Mouse (Mus musculus): ENCODE results near the gene H1f0.

The H1f0 gene

DNA sequence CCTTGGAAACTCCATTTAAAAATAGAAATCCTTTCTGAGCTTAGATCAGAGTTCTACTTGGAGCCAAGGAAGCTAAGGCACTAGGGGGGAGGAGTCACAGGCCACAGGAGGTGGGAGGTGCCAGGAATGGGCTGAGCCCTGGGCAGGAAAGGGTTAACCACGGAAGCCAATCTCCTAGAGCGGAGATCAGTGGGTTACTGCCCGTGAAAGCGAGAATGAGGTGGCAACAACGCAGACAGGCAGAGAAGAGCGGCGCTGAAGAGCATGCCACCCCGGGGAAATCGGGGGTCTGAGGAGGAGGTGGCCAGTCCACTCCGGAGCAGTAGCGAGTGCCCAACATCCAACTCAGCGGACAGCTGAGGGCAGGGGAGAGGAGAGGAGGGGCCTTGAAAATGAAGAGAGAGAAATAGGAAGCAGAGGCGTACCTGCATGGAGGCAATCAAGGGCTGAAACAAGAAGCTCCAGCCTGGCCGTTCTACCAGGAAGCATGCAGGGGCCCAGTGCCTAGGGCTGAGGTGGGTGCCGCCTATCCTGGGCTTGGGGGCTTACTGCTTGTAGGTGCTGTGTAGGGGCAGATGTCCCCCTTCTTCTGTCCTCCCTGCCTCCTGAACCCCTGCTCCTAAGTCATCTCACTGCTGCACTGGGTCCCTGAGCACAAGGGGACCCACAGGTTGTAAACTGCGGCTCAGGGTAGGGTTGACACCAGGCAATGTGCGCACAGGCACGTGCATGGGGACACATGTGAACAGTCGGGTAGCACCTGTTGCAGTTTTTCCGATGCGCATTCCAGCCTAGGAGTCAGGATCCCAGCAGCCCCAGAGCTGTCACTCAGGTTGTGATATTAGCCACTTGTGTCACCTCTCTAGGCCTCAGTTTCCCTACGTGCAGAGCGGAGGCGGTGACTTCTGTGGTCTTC is 12.5 kb downstream of the H1f0 start:
- no peak for DNase-seq

DNA sequence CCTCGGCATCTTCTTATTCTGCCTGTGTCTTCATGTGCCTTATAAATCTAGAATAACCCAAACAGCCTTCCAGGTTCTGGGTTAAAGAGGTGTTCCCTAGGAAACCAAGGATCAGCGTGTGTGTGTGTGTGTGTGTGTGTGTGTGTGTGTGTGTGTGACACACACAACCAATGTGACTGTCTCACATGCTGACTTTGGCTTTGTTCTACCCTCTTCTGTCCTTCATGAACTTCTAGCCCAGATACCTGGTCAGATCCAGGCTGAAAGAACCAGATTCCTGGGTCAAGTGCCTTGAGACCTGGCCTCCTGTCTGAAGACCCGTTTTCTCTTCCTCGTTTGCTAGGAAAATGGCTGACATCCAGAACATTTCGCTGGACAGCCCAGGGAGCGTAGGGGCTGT is 13.3 kb downstream of the H1f0 start, which contains the start of gene Galr3:
Gene Galr3, plus strand, starts transcription at position 301 of the 400 bp plus-strand sequence.
- DNase-seq = no peak

DNA sequence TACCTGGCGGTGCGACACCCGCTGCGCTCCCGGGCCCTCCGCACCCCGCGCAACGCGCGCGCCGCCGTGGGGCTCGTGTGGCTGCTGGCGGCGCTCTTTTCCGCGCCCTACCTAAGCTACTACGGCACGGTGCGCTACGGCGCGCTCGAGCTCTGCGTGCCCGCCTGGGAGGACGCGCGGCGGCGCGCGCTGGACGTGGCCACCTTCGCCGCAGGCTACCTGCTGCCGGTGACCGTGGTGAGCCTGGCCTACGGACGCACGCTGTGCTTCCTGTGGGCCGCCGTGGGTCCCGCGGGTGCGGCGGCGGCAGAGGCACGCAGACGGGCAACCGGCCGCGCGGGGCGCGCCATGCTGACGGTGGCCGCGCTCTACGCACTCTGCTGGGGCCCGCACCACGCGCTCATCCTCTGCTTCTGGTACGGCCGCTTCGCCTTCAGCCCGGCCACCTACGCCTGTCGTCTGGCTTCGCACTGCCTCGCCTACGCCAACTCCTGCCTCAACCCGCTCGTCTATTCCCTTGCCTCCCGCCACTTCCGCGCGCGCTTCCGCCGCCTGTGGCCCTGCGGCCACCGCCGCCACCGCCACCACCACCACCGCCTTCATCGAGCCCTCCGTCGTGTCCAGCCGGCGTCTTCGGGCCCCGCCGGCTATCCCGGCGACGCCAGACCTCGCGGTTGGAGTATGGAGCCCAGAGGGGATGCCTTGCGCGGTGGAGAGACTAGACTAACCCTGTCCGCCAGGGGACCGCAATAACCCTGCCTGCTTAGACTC is 14.7 kb downstream of the H1f0 start:
- no peak for DNase-seq

DNA sequence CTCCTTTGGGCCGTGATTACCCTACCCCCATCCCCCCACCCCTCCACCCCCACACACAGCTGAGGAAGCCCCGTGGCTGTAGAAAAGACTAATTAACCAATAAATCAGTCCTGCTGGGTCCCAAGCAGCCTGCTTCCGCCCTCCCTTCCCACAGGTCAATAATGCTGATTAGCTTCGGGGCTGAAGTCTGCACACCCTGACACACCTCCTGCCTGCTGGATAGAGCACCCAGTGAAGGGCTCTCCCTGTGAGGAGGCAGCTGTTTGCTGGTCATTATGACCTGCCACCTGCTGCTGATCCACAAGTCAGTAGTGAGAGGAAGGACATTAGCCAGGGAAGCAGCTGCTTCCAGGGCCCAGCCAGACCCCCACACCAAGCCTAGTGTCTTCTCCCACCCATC is 16.6 kb downstream of the H1f0 start:
- no peak for DNase-seq

DNA sequence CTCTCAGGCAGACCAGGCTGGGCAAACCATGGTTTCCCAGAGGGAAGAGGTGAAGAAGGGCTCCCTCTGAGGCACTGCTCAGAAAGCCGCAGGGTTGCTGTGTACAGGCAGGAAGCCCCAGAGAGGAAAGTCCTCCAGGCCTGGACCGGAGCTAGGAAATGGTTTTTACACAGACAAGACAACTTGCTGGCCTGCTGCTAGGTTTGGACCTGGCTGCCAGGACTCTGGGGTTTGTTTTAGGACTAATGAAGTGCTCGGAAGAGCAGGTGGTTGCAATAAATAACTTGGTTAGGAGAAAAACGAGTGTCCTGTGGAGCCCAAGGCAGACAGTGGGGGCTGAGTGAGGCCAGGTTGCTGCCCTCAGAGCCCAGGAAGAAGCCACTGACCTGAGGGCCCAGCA is 19.9 kb downstream of the H1f0 start:
- no peak for DNase-seq

DNA sequence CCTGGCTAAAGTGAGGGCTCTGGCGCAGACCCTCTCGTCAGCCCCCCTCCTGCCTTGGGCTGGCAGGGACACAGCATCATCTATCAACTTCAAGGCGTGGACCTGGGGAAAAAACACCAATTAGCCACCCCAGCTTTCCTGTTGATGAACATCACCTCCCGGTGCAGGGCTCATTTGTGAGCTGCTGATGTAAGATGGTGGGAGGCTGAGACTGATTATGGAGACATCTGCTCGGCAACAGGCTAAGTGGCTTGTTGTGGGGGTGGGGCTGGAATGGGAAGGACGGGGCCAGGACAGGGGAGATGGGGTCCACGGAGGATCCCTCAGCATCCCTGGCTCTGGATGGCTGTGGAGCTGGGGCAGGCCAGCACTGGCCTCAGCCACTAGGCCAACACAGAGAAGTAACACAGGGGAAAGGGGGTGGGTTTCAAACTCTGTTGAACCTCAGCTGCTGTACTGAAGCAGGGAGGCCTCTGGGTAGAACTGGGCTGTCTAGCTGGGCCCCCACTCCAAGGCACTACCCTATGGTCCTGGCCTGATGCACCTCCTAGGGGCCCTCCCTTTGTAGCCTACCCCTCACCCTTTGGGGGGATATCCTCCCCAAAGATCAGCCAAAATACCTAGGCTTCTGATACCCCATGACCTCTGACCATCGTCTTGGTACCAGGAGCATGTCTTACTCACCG is 22.1 kb downstream of the H1f0 start:
- DNase-seq = no peak

DNA sequence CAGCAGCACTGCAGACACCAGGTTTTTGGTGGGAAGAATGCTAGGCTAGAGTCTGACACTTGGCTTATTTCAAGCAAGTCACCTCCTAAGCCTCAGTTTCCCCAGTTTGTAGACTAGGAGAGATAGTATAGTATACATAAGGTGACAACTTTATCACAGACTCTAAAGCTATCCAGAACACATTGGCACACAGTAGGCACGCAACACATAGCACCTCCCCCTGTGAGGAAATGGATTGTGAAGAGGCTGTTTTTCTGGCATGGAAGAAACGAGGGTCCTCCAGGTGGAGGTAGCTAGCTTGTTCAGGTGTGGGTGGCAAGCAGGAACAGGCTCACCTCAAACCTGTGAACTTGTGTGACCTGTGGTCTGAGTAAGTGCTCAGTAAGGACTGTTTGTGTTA is 22.7 kb downstream of the H1f0 start:
- no peak for DNase-seq

DNA sequence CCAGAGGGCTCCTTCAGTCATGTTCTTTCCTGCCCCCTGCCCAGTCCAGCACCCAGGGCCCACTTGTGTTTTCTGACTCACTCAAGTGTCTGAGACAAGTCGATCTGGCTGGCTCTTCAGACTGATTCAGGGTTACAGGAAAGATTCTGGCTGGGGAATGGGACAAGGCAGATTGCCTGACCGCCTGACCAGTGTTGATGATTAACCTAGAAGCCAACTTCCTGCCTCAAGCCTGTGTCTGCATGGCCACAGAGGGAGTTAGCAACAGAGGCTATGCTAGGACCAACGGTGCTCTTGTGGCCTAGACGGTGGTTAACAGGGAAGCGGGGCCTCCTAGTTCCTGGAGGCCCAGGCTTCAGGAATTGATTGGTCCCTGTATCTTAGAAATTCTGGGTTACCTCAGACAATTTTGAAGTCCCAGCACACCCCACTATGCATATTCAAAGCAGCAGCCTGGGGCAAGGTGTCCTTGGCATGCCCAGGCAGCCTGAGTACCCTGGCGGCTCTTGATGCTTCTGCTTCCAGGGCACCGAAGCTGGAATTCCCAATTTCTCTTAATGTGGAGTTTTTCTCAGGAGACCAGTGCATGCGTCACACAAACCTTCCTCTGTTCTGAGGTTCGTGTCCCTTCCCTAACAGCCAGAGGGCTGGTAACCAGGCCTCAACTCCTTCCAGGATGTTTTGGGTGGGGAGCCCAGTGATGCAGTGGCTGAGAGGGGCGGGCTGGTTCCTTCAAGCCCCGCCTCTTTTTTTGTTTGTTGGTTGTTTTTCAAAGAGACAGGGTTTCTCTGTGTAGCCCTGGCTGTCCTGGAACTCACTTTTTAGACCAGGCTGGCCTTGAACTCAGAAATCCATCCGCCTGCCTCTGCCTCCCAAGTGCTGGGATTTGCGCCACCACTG is 23.5 kb downstream of the H1f0 start:
- no peak for DNase-seq

DNA sequence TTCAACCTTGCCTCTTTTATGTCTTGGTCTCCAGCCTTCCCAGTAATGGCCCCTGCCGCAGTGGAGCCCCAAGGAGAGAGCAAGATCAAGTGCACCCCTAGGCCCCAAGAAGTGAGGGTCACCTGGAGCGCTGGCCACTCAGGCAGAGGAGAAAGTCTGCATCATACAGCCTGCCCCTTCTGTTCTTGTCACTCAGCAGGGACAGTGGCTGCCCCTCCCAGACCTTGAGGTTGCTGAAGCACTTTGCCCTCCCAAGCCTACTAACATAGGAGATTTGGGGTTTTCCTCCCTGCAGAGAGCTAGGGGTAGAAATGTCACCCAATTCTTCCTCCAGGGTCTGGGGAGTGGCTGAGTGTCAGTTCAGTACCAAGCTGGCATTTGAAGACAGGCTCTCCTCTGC is 24.1 kb downstream of the H1f0 start:
- no peak for DNase-seq

DNA sequence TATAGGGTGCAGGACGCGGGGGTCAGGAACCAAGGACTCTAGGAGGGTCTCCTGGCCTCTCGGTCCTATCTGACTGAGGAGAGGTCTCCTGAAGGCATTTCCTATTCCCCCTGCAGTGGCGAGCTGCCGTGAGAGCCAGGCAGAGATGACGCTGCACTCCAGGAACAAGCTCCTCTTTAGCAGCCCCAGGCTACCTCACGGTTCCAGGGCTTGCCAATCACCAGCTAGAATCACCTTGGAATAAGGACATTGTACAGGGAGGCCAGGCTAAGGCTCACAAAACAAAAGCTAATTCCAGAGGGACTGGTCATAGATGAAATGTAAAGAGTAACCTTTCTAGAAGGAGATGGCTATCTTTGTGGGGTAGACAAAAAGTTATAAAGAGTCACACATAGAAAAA is 28.4 kb downstream of the H1f0 start:
- DNase-seq = no peak

DNA sequence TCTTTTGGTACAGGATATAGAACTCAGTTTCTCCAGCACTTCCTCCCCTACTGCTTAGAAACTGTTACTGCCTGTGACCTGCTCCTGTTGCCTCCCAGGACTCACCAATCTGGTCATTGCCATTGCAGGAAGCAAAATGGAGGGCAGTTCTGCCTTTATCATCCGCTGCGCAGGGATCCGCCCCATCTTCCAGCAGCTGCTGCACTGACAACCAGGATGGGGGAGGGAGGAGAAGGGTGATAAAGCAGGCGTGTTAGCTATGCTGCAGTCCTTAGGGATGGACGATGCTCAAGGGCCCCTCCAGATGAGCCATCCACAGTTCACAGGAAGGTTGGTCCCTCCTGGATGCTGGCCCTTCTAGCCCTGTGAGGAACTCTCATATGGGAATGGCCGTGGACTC is 29.6 kb downstream of the H1f0 start:
- no peak for DNase-seq

DNA sequence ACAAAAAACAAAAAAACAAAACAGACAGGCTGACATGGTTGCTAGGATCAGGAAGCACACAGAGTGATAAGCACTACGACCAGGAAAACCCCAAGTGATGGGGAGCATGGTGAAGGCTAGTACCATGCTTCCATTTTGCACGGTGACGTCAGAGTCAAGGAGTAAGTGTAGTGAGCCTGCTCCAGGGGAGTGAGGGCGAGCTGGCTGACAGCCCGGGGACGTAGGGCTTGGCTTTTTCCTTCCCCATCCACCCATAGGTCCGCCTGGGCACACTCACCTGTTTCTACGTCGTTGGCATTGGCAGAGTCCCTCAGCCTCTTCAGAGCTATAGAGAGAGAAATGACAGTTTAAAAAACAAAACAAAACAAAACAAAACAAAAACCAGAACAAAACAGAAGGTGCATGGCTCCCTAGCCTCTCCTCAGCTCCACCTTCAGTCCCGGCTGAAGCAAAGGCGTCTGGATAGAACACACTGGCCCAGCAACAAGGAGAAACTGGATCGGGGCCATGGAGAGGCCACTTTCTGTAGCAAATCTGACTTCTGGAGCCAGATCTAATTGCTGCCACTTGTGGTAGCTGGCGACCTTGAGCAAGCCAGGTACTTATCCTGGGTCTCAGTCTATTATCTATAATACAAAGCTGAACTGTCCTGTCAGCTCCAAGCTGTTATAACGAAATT is 32.8 kb downstream of the H1f0 start:
- DNase-seq = no peak

DNA sequence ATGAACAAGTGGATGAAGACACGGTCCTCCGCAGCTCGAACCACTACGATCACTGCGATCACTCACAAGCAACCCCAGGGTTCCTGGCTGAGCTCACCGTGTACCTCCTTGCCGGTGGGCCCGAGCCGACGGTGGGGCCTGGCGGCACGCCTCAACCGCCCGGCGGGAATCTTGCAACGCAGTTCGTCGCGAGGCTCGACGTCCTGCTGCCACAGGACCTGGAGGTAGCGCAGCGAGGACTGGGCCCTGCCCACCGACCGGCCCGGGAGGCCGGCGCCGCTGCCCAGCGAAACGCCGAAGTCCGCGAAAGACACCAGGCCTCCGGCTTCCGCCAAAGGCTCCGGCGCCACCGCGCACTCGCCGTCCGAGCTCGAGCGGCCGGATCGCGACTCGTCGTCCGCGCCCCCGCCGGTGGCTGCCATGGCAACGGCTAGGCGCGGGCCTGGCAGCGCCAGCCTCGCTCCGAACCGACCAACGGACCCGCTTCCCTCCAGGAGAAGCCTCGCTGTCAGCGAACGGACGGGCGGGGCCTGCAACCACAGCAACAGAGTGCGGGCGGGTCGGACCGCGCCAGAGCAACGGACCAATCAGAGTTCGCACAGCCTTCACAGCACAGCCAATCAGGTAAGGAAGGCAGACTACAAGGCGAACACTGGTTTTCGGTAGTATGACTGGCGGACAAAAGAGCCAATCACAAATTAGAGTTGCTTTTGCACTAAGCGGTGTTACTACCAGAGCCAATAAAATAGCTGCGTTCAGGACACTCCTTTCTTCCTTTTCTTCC is 34.3 kb downstream of the H1f0 start, which contains the start of gene Ankrd54:
Gene Ankrd54, minus strand, starts transcription at position 518 of the 784 bp plus-strand sequence.
- peak; percentile 91 to 96 for DNase-seq

DNA sequence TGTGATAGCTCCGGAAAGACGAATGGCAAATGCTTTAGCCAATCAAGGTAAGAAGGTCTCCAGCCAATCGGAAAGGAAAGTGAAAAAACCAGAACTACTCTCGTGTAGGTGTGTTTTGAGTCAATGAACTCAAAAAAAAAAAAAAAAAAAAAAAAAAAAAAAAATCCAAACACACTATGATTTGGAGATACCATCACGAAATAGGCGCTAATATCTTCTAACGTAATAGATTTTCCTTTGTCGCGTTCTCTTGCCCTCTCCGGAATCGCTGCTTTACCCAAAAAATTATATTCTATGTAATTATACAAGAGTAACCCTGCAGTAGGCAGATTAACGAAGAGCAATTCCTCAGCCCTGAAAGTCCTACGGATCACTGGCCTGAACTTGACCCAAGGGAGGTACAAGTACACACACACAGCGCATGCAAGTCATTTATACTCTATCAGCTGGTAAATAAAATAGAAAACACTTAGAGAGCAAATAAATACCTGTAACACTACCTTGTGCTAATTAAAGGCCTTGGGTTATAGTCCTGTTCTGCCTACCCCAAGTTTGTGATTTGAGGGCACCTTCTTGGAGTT is 35.0 kb downstream of the H1f0 start:
- no peak for DNase-seq

DNA sequence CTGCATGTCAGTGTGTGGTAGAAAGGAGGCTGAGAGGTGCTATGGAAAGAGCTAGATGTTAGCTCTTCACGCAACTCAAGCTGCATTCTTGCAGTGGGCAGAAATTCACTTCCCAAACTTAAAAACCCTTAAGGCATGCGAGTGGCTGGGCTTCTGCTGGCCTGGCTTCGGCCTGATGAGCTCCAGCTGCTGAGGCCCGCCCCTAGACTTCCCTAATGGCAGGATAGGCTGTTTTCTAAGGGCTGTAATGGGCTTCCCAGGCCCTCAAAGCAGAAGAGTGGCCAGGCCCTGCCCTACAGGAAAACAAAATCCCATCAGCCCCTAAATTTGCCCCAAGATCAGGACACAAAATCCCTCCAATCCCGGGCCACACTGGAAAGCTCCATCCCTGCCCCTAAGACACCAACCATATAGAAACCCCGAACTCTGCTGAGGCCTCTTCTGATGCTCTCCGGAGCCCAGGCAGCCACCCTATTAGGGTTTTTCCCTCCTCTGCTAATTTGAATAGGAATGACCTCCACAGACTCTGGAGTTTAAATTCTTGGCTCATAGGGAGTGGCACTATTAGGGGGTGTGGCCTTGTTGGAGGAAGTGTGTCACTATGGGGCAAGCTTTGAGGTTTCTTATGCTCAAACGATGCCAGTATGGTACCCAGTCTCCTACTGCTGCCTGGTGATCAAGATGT is 37.0 kb downstream of the H1f0 start:
- DNase-seq = no peak

DNA sequence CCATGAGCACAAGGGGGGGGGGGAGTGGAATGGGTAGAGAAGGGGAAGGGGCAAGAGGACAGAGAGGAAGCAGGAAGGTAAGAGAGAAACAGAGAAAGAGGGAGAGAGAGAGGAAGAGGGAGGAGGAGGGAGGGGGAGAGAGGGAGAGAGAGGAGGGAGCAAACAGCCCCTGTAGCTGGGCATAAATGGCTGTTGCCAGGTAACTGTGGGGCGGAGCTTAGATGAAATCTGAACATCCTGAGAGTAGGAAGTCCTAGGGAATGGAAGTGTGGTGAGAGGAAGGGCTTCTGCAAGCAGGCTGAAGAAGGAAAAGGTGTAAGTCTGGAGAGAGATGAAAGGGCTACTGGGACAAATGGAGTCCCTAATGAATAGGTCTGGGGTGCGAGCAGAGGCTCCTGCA is 38.0 kb downstream of the H1f0 start:
- DNase-seq = no peak

DNA sequence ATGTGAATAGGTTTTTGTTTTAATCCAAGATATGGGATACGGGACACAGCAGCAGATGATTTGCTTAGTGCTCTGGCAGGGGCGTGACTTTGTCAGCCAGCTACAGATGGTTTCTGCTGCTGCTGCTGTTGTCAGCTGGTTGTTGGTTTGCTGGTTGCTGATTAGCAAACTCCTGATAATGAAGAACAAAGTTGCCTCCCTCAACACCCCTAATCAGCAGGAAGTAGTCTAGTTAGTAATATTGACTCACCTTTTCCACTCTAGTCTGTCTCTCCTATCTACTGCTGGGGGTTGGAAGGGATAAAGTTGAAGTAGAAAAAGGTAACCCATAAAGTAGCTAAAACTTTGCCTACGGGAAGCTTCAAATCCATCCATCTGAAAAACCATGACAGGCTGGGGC is 39.4 kb downstream of the H1f0 start:
- DNase-seq = no peak

DNA sequence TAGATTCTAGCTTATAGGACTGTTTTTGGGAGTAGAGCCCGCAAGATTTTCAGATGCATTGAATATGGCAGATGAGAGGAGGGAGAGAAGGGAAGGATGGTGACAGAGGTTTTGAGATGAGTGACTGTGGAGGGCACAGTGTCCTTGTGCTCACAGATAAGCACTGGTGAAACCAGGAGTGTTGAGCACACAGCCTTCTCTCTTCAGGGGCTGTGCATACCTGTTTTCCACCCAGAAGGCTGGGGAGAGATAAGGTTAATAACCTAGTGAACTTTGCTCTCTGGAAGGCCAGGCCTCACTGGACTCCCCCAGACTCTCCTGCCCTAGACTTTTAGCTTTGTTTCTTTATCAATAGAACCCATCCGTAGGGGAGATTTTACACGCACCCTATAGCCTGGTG is 40.2 kb downstream of the H1f0 start:
- no peak for DNase-seq

DNA sequence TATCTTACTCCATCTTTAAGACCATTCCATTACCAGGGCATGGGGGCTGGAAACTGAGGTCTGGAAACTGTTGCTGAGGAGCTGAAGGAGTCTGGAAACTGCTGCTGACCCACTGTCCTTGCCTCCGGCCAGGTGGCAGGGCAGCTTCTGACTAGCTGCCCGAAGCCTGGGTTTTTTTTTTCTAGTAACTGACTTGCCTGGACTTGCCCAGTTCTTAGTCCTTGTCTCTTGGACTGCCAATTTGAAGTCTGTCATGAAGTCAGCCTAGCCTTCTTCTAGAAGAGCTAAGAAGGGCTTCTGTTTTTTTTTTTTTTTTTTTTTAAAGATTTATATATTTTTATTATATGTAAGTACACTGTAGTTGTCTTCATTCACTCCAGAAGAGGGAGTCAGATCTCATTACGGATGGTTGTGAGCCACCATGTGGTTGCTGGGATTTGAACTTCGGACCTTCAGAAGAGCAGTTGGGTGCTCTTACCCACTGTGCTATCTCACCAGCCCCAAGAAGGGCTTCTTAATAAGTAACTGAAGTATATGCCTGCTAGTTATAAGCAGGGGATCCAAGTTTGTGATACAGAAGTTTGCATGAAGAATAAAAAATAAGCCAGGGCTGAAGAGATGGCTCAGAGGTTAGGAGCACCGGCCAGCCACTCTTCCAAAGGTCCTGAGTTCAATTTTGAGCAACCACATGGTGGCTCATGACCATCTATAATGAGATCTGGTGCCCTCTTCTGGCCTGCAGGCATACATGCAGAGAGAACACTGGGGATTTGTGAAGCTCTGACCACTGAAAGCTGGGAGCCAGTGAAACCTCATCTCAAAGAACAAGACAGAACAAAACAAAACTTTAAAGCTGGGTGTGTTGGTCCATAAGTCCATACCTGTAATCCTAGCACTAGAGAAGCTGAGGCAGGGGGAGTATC is 43.1 kb downstream of the H1f0 start:
- DNase-seq = no peak
